Mouse (Mus musculus): ENCODE data around the gene Phlda2.

DNA sequence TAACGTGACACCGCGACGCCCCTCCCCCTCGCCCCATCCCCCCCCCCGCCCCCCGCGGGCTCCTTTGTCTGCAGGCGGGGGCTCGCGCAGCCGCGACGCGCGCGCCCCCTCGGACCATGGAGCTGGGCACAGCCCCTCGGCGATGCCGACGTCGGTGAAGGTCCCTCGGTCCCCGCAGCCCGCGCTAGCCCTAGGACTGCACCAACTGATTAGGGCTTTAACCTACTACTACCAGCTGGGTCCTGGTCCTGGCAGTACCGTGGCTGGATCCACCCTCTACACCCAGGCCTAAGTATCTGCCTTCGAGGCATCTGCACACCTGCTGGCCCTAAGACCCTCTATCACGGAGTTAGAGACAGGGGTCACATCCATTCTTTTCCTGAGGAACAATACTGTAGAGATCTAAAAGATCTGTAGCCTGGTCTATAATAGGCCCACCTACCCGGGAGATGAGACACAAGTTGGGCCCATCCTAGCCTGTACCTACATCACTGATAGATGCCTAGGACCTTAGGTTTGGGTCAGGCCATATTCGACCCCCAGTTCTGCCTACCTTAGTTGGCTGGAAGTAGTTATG is 41.6 kb downstream of the Phlda2 start:
- TF ChIP-seq CTCF (IDR thresholded peaks at IDR 0.05; ENCODE audit: low read depth, low read length) (no peak), POLR2A (IDR thresholded peaks at IDR 0.05; ENCODE audit: borderline replicate concordance, low read depth, low read length) (no peak)
